Mouse (Mus musculus) layer of hippocampus, postnatal 14 days (tissue): ENCODE measurements at regions not wholly inside any gene's neighbourhood (a gene's known extent, or its start where the extent isn't known, plus 50 kb on each side); places are given as distances from the start of the nearest gene placed in this dataset.
"Not testable (repeated sequence)": the region's sequence is repeated elsewhere in the genome, so short reads cannot be mapped to it uniquely, and the experiment has no call there.

Experiments
- DNase-seq, 2 experiments: peaks; one replicate each; pipeline ENCODE4 v3.0.0; 2021 to 2022; ENCODE audit warnings: low spot score in 2 of 2, mixed read lengths in 1 of 2

GRCm38 (mm10) chr10:72298824-72299551 lies 355.7 kb upstream of the Zwint start:
- no peak for DNase-seq

- DNase-seq = not testable (repeated sequence)
Observed at GRCm38 (mm10) chr10:72309045-72309444, 345.6 kb upstream of the Zwint start.

DNA sequence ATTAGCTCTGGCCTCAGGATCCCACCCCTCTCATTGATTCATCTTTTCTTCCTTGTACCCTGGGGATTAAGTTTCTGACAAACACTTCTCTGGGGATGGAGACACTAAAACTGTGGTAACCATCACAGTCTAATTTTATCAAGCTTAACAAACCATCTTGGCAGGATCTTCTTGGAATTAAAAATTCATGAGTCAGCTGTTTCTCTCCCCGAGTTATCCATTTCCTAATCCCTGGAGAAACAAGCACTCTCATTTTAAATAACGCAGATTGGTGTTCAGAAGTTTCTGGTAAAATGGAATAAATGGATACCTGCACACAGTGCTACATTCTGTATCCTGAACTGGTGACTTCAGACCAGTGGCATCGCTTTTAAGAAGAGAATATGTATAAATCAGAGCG lies 336.3 kb upstream of the Zwint start:
- no peak for DNase-seq

DNA sequence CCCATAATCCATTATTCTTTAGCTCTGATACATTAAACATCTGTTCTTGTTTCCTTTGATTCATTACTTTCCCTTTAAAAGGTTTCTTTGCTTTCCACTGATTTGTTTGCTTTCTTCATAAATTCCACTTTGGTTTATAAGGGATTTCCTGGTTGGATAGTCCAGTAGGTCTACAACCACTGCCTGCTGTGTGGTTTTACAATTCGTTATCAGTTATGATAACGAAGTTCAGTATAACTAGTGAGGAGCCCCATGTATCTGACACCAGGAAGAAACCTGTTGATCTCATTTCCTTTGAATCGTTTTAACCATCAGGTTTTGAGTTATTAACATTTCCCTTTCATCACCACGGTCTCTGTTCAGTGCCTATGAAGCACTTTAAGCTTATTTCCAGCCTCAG lies 334.3 kb upstream of the Zwint start:
- no peak for DNase-seq

GRCm38 (mm10) chr10:72326624-72327023 lies 328.0 kb upstream of the Zwint start:
- no peak for DNase-seq

- no peak for DNase-seq
Observed at GRCm38 (mm10) chr10:72347253-72347652, 307.4 kb upstream of the Zwint start.

- no peak for DNase-seq
Observed at GRCm38 (mm10) chr10:72347949-72348663, 306.5 kb upstream of the Zwint start.

DNA sequence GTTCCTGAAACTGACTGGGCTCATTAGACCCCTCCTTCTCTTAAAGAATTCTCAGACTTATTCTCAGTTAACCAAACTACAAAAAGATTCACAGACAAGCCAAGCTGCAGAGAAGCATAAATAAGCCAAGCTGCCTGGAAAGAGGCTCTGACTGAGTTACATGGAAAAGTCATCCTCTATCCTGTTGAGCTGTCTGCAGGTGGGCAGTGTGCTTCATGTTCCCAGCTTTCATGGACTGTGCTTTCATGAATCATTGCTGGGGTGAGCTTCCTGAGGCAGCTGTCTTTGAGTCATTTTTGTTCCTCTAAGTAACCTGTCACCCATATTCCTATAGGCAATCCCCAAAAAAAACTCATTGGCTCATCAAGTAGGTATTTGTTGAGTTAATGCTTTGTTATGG lies 301.8 kb upstream of the Zwint start:
- DNase-seq = no peak

DNA sequence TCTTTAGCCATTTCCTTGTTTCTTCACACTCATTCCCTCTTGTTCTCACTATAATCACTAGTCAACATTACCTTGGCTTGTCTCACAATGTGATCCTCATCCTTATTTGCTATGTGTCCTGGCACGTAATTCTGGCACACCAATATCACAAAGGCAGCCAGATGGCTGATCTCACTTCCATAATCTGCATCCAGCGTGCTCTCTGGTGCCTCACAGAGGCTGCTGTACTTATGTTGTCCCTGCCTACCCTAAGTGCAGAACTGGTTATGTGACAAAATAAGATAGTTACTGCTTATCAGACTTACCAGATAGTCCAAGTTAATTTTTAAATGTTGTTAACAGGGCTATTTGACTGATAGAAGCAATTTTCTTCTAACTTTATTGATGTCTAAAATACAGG lies 301.1 kb upstream of the Zwint start:
- peak in 1 of 2 experiments; percentile 44 for DNase-seq

- no peak for DNase-seq
Observed at GRCm38 (mm10) chr10:72383351-72383750, 271.3 kb upstream of the Zwint start.

DNA sequence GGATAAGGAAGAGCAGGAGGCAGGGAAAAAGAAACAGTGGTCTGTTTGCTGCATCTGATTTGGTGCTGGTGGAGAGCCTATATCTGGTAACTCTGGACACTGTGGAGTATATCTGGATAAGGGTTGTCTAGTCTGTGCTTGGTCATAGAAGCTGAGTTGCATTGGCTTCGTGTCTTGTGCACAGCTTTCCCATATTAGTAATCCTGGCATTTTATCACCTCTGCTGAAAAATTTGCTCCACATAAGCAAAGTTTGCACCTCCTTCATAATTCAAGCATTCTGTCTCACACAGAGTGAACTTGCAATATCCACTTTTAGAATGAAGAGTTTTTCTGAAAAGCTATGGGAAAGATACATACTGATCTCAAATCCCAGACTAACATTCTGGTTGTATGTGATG lies 269.8 kb upstream of the Zwint start:
- no peak for DNase-seq

DNA sequence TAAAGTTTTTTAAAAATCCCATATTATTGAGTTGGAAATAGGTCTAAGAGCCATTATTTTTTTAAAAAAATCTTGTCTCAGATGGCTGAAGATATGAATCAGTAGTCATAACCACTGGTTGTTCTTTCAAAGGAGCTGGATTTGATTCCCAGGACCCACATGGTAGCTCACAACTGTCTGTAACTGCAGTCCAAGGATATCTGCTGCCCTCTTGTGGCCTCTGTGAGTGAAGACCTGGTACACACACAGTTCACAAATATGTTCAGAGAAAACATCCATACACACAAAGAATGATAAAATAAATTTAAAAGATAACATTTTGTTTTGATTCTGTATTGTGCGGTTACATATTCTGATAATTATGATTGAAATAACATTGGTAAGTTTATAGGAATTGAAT lies 263.2 kb upstream of the Zwint start:
- DNase-seq = no peak

GRCm38 (mm10) chr10:72393279-72394041 lies 261.2 kb upstream of the Zwint start:
- DNase-seq = no peak

GRCm38 (mm10) chr10:72394367-72394766 lies 260.3 kb upstream of the Zwint start:
- no peak for DNase-seq

DNA sequence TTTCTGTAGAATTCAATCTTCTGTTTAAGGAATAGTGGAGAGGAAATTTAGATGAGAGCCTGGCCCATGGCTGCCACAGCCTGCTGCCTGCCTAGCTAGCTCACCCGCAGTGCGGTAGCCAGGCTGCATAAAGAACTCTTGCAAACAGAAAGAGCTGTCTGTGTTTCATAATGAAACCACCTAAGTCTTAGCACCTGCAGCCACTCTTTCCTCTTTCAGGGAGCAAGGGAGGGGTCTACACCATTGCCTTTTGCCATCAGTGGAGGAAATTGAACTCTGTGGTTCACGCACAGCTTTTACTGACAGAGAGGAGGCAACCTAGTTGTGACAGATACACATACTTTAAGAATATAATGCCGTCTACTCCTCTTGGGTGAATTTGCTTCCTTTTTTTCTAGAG lies 251.4 kb upstream of the Zwint start:
- no peak for DNase-seq

DNA sequence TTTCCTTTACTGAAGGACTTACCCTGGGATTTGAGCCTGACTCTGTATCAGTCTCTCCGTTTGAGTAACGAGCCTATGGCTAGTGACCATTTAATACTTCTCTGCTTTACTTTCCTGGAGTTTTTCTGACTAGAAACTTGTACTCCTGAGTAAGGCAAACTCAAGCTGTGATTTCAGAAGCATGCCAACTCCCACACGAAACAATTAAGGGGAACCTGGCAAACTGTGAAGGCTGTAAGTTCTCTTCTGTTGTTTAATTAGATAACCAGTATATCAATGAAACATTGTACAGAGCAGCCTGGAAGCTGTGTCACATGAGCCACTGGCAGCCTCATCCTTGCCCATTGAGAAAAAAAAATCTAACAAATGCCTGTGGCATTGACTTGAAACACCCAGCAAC lies 244.3 kb upstream of the Zwint start:
- DNase-seq = peak in 1 of 2 experiments; percentile 18

- DNase-seq = peak in 1 of 2 experiments; percentile 10
Observed at GRCm38 (mm10) chr10:72411670-72412069, 243.0 kb upstream of the Zwint start.

- no peak for DNase-seq
Observed at GRCm38 (mm10) chr10:72454629-72455028, 200.0 kb upstream of the Zwint start.

GRCm38 (mm10) chr10:72484315-72484714 lies 170.3 kb upstream of the Zwint start:
- DNase-seq = peak; percentile 4 to 68

- DNase-seq = peak in 1 of 2 experiments; percentile 28
Observed at GRCm38 (mm10) chr10:72532431-72532830, 122.2 kb upstream of the Zwint start.

- no peak for DNase-seq
Observed at GRCm38 (mm10) chr10:72533427-72533826, 121.2 kb upstream of the Zwint start.

DNA sequence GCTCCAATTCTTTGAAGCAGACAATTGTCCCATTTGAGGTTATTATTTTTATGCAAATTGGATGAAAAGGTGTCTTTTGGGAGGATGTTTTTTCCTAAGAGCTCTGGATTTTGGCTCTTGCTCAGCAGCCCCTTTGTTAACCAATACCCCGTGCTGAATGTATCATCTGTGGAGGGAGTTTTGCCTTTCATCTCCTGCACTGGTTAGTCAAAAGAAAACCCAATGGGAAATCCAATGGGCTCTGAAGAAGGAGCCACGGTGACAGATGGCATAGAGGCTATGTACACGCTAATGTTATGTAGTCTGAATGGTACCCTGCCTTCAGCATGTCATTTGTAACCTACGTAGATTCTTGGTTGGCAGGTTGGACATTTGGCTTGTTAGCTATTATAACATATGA lies 120.8 kb upstream of the Zwint start:
- no peak for DNase-seq
